Mouse (Mus musculus): ENCODE results near the gene Bcl9. TPM values are rescaled to one million over a fixed set of nuclear protein-coding genes. Genes with fewer than 3 reads are reported as not detected.

Gene Bcl9
- polyA plus RNA-seq (2012; rRNA removed): 14.0 and 15.2 TPM in 2 replicates

- WGBS: 2% methylated on average over 21 of the region's 21 CpGs
- peak within 1 kb of the TSS; percentile 63 for H3K27ac ChIP-seq (ENCODE audit: insufficient read depth, low read length)
Measured at GRCm38 (mm10) chr3:97297553-97298432, at the start of gene Bcl9. Bcl9 (minus strand) TSS chr3:97297917.

GRCm38 (mm10) chr3:97339193-97339576 lies 41.5 kb upstream of the Bcl9 start:
- TF ChIP-seq CTCF (IDR thresholded peaks at IDR 0.05; ENCODE audit: extremely low read depth, insufficient read depth, insufficient read length, insufficient replicate concordance) (no peak), POLR2A (IDR thresholded peaks at IDR 0.05; ENCODE audit: low read depth, low read length) (no peak)
- Histone ChIP-seq H3K4me1 (ENCODE audit: control insufficient read depth, insufficient read depth, insufficient read length) (no peaks in the 10 kb centered on the region), H3K36me3 (ENCODE audit: control insufficient read depth, insufficient read depth, low read length) (no peaks in the 10 kb centered on the region), H3K4me3 (ENCODE audit: extremely low read depth, insufficient read depth, insufficient read length) (no peak overlapping the region), H3K27me3 (ENCODE audit: control insufficient read depth, insufficient read depth, low read length) (no peaks in the 10 kb centered on the region), H3K27ac (ENCODE audit: insufficient read depth, low read length) (no peak overlapping the region)
- no peak for DNase-seq (ENCODE audit: low read depth in 1 of 2, low spot score in 2 of 2)
- 75% methylated on average over 5 of the region's 5 CpGs for WGBS

More at GRCm38 (mm10) chr3:97297553-97298432, at the start of gene Bcl9:
- peak; percentile 42 to 63 for DNase-seq (ENCODE audit: low read depth in 1 of 2, low spot score in 2 of 2)
- Histone ChIP-seq H3K4me3 (ENCODE audit: extremely low read depth, insufficient read depth, insufficient read length) (peak within 1 kb of the TSS; percentile 65), H3K36me3 (ENCODE audit: control insufficient read depth, insufficient read depth, low read length) (no peaks in the 10 kb centered on the region), H3K4me1 (ENCODE audit: control insufficient read depth, insufficient read depth, insufficient read length) (peaks cover 9% of the 10 kb centered on the region), H3K27me3 (ENCODE audit: control insufficient read depth, insufficient read depth, low read length) (no peaks in the 10 kb centered on the region)
- no peak; the same call in 1 of the 2 replicates for TF ChIP-seq POLR2A (IDR thresholded peaks at IDR 0.05; ENCODE audit: low read depth, low read length)
- TF ChIP-seq CTCF (IDR thresholded peaks at IDR 0.05; ENCODE audit: extremely low read depth, insufficient read depth, insufficient read length, insufficient replicate concordance): no peak

- H3K36me3 ChIP-seq (ENCODE audit: control insufficient read depth, insufficient read depth, low read length): no peaks in the 10 kb centered on the region
- H3K4me1 ChIP-seq (ENCODE audit: control insufficient read depth, insufficient read depth, insufficient read length): no peaks in the 10 kb centered on the region
- peak; percentile 81; the same call in 1 of the 2 replicates for TF ChIP-seq CTCF (IDR thresholded peaks at IDR 0.05; ENCODE audit: extremely low read depth, insufficient read depth, insufficient read length, insufficient replicate concordance)
- TF ChIP-seq POLR2A (IDR thresholded peaks at IDR 0.05; ENCODE audit: low read depth, low read length): no peak
- H3K27me3 ChIP-seq (ENCODE audit: control insufficient read depth, insufficient read depth, low read length): no peaks in the 10 kb centered on the region
- WGBS: 33% methylated on average over 13 of the region's 13 CpGs
- no peak overlapping the region for H3K4me3 ChIP-seq (ENCODE audit: extremely low read depth, insufficient read depth, insufficient read length)
- peak; percentile 28 to 78 for DNase-seq (ENCODE audit: low read depth in 1 of 2, low spot score in 2 of 2)
- no peak overlapping the region for H3K27ac ChIP-seq (ENCODE audit: insufficient read depth, low read length)
Measured at GRCm38 (mm10) chr3:97338522-97339192, 40.9 kb upstream of the Bcl9 start.

- 67% methylated on average over 11 of the region's 11 CpGs for WGBS
- no peak for DNase-seq (ENCODE audit: low read depth in 1 of 2, low spot score in 2 of 2)
- TF ChIP-seq POLR2A (IDR thresholded peaks at IDR 0.05; ENCODE audit: low read depth, low read length) (no peak), CTCF (IDR thresholded peaks at IDR 0.05; ENCODE audit: extremely low read depth, insufficient read depth, insufficient read length, insufficient replicate concordance) (no peak)
- no peaks in the 10 kb centered on the region for H3K36me3 ChIP-seq (ENCODE audit: control insufficient read depth, insufficient read depth, low read length)
- no peaks in the 10 kb centered on the region for H3K27me3 ChIP-seq (ENCODE audit: control insufficient read depth, insufficient read depth, low read length)
- H3K4me1 ChIP-seq (ENCODE audit: control insufficient read depth, insufficient read depth, insufficient read length): no peaks in the 10 kb centered on the region
- no peak overlapping the region for H3K27ac ChIP-seq (ENCODE audit: insufficient read depth, low read length)
- H3K4me3 ChIP-seq (ENCODE audit: extremely low read depth, insufficient read depth, insufficient read length): no peak overlapping the region
Measured at GRCm38 (mm10) chr3:97337306-97337705, 39.6 kb upstream of the Bcl9 start.

- WGBS: 89% methylated on average over 4 of the region's 4 CpGs
- TF ChIP-seq CTCF (IDR thresholded peaks at IDR 0.05; ENCODE audit: extremely low read depth, insufficient read depth, insufficient read length, insufficient replicate concordance) (no peak), POLR2A (IDR thresholded peaks at IDR 0.05; ENCODE audit: low read depth, low read length) (no peak)
- Histone ChIP-seq H3K36me3 (ENCODE audit: control insufficient read depth, insufficient read depth, low read length) (no peaks in the 10 kb centered on the region), H3K27me3 (ENCODE audit: control insufficient read depth, insufficient read depth, low read length) (no peaks in the 10 kb centered on the region), H3K4me3 (ENCODE audit: extremely low read depth, insufficient read depth, insufficient read length) (no peak overlapping the region), H3K27ac (ENCODE audit: insufficient read depth, low read length) (no peak overlapping the region), H3K4me1 (ENCODE audit: control insufficient read depth, insufficient read depth, insufficient read length) (no peaks in the 10 kb centered on the region)
- DNase-seq (ENCODE audit: low read depth in 1 of 2, low spot score in 2 of 2): no peak
Measured at GRCm38 (mm10) chr3:97336331-97336730, 38.6 kb upstream of the Bcl9 start.

- Histone ChIP-seq H3K4me3 (ENCODE audit: extremely low read depth, insufficient read depth, insufficient read length) (no peak overlapping the region), H3K27ac (ENCODE audit: insufficient read depth, low read length) (no peak overlapping the region), H3K4me1 (ENCODE audit: control insufficient read depth, insufficient read depth, insufficient read length) (no peaks in the 10 kb centered on the region), H3K36me3 (ENCODE audit: control insufficient read depth, insufficient read depth, low read length) (no peaks in the 10 kb centered on the region), H3K27me3 (ENCODE audit: control insufficient read depth, insufficient read depth, low read length) (no peaks in the 10 kb centered on the region)
- DNase-seq (ENCODE audit: low read depth in 1 of 2, low spot score in 2 of 2): no peak
- TF ChIP-seq POLR2A (IDR thresholded peaks at IDR 0.05; ENCODE audit: low read depth, low read length): no peak
- no peak for TF ChIP-seq CTCF (IDR thresholded peaks at IDR 0.05; ENCODE audit: extremely low read depth, insufficient read depth, insufficient read length, insufficient replicate concordance)
- 80% methylated on average over 9 of the region's 9 CpGs for WGBS
Measured at GRCm38 (mm10) chr3:97334618-97335017, 36.9 kb upstream of the Bcl9 start.

Measured in spleen, adult 2 months (tissue).